Mouse (Mus musculus): ENCODE data around the gene Itih4.

Gene Itih4

DNA sequence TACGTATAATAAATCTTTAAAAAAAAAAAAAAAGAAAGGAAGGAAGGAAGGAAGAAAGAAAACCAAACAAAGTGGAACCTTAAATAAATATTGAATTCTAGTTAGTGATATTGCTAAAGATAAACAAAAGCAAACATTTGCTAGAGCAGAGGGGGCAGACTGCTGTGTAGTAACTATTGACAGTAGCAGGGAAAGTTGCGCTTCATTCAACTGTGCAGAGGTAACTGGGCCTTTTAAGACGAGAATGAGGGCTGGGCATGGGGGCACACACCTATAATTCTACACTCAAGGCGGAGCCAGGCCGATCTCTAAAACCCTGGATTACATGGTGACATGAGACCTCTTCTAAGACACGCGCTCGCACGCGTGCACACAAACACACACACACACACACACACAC lies 63.7 kb downstream of the Itih4 start:
- TF ChIP-seq GATA4 (IDR thresholded peaks at IDR 0.05; ENCODE audit: insufficient replicate concordance, low read length), result no peak

DNA sequence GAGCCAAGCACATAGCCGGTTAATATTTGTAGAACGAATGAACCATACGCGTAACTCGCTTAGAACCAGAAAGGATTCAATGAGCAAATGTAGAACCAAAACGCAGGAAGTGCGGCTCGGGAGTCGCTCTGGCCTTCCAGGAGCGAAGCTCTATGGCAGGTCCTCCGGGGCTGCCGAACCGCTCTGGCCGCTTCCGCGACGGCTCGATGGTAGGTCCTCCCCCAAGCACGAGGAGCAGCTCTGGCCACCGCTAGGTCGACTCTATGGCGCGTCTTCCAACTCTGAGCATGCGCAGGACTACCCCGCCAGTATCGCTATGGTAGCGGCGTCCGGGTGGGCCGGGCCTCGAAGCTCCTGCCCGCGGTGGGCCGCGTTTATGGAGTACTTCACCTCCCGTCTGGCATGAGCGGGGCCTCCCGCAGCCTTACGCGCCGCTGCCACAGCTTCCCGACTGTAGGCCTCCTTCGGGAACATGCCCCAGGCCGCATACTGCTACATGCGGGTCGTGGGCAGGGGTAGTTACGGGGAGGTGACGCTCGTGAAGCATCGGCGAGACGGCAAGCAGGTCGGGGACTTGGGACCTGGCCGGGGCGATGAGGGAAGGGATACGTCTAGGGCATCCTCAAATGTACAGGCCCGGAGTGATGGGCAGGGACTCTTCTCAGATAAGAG lies 65.0 kb downstream of the Itih4 start, which contains the start of gene Nek4:
Nek4 (plus strand) TSS at position 224 of the 672 bp plus-strand sequence.
- TF ChIP-seq GATA4 (IDR thresholded peaks at IDR 0.05; ENCODE audit: insufficient replicate concordance, low read length), result 0 out of 2 replicates have a peak, but pooled peaks have one; percentile 11
